Mouse (Mus musculus) lung, embryonic 15.5 days (tissue): ENCODE measurements around the gene Gpr158. TPM values are rescaled to one million over a fixed set of nuclear protein-coding genes. Genes with fewer than 3 reads are reported as not detected.
"Not testable (repeated sequence)": the region's sequence is repeated elsewhere in the genome, so short reads cannot be mapped to it uniquely, and the experiment has no call there.

Experiments used
- ATAC-seq: fragments of 200-750 bp; cut with Nextera tagmentation; 2 replicates; pipeline ENCODE4 v1.8.0; 2017; ENCODE audit warnings: moderate number of reproducible peaks, borderline replicate concordance; ENCODE audit not compliant: low FRiP score, low TSS enrichment; ENCODE audit errors: extremely low read depth
- H3K27ac ChIP-seq: fragments of 300-500 bp; sonication (generic); 2 replicates; pipeline ENCODE4 v1.5.1; 2015; ENCODE audit warnings: moderate library complexity, mild to moderate bottlenecking, inconsistent platforms
- H3K27me3 ChIP-seq: fragments of 300-500 bp; sonication (generic); 2 replicates; pipeline ENCODE4 v1.6.1; 2015; ENCODE audit warnings: inconsistent platforms
- H3K36me3 ChIP-seq: fragments of 300-500 bp; sonication (generic); 2 replicates; pipeline ENCODE4 v1.6.1; 2015; ENCODE audit warnings: inconsistent platforms
- H3K4me1 ChIP-seq: fragments of 300-500 bp; sonication (generic); 2 replicates; pipeline ENCODE4 v1.6.1; 2015; ENCODE audit warnings: inconsistent platforms
- H3K4me2 ChIP-seq: fragments of 300-500 bp; sonication (generic); 2 replicates; pipeline ENCODE4 v1.6.1; 2015; ENCODE audit warnings: inconsistent platforms, mild to moderate bottlenecking, moderate library complexity
- H3K4me3 ChIP-seq: fragments of 300-500 bp; sonication (generic); 2 replicates; pipeline ENCODE4 v1.5.1; 2015; ENCODE audit warnings: mild to moderate bottlenecking, inconsistent platforms
- H3K9ac ChIP-seq: fragments of 300-500 bp; sonication (generic); 2 replicates; pipeline ENCODE4 v1.6.1; 2015; ENCODE audit warnings: inconsistent platforms
- H3K9me3 ChIP-seq: fragments of 300-500 bp; sonication (generic); 2 replicates; pipeline ENCODE4 v1.6.1; 2016; ENCODE audit warnings: inconsistent platforms
- whole genome bisulfite sequencing: fragments of 180-500 bp; shearing (Covaris S2); methylation state at CpG from one replicate; pipeline ENCODE4 v1.1.7; 2015; 5-methylcytosine and 5-hydroxymethylcytosine counted together
- polyA plus RNA-seq: library from polyadenylated mRNA; unstranded; fragments of >200 nt; fragmentation: Nextera tagmentation; extraction: Ambion mirVana; gene quantifications from 2 replicates; pipeline ENCODE4 v1.2.1, GENCODE M21; 2015

The Gpr158 gene
- polyA plus RNA-seq, 1 experiment from 2014 or later, result 0.02 TPM

GRCm38 (mm10) chr2:21430288-21430687, 62.9 kb downstream of the Gpr158 start:
- Histone ChIP-seq H3K27me3 (no peaks in the 10 kb centered on the region), H3K9me3 (no peaks in the 10 kb centered on the region), H3K4me1 (no peaks in the 10 kb centered on the region), H3K27ac (no peak overlapping the region), H3K4me3 (no peak overlapping the region), H3K36me3 (no peaks in the 10 kb centered on the region), H3K9ac (no peak overlapping the region), H3K4me2 (no peak overlapping the region)
- ATAC-seq, result no peak
- WGBS, result 44% methylated on average over 2 of the region's 2 CpGs

GRCm38 (mm10) chr2:21431182-21431581, 63.8 kb downstream of the Gpr158 start:
- Histone ChIP-seq H3K36me3 (no peaks in the 10 kb centered on the region), H3K9ac (no peak overlapping the region), H3K4me2 (no peak overlapping the region), H3K4me1 (no peaks in the 10 kb centered on the region), H3K27me3 (no peaks in the 10 kb centered on the region), H3K4me3 (no peak overlapping the region), H3K9me3 (no peaks in the 10 kb centered on the region), H3K27ac (no peak overlapping the region)
- 69% methylated on average over 6 of the region's 6 CpGs for WGBS
- no peak for ATAC-seq

GRCm38 (mm10) chr2:21439626-21440025, 72.3 kb downstream of the Gpr158 start:
- Histone ChIP-seq H3K9ac (no peak overlapping the region), H3K27me3 (no peaks in the 10 kb centered on the region), H3K4me2 (no peak overlapping the region), H3K9me3 (no peaks in the 10 kb centered on the region), H3K4me1 (no peaks in the 10 kb centered on the region), H3K36me3 (no peaks in the 10 kb centered on the region), H3K27ac (no peak overlapping the region), H3K4me3 (no peak overlapping the region)
- 77% methylated on average over 3 of the region's 3 CpGs for WGBS
- no peak for ATAC-seq

- H3K9me3 ChIP-seq, ATAC-seq, H3K9ac ChIP-seq, H3K4me1 ChIP-seq, H3K27ac ChIP-seq, H3K4me2 ChIP-seq, H3K36me3 ChIP-seq, H3K4me3 ChIP-seq, H3K27me3 ChIP-seq: not testable (repeated sequence)
- 85% methylated on average over 4 of the region's 4 CpGs for WGBS
Measured at GRCm38 (mm10) chr2:21460606-21461005, 93.3 kb downstream of the Gpr158 start.

GRCm38 (mm10) chr2:21474957-21475356, 107.6 kb downstream of the Gpr158 start:
- no peak for ATAC-seq

GRCm38 (mm10) chr2:21496881-21497280, 129.5 kb downstream of the Gpr158 start:
- Histone ChIP-seq H3K27ac (no peak overlapping the region), H3K9ac (no peak overlapping the region), H3K36me3 (no peaks in the 10 kb centered on the region), H3K4me3 (no peak overlapping the region), H3K27me3 (no peaks in the 10 kb centered on the region), H3K4me2 (no peak overlapping the region), H3K4me1 (no peaks in the 10 kb centered on the region), H3K9me3 (no peaks in the 10 kb centered on the region)
- ATAC-seq, result no peak
- WGBS, result 76% methylated on average over 3 of the region's 3 CpGs

More at GRCm38 (mm10) chr2:21474957-21475356, 107.6 kb downstream of the Gpr158 start:
- Histone ChIP-seq H3K27ac (no peak overlapping the region), H3K9ac (no peak overlapping the region), H3K36me3 (no peaks in the 10 kb centered on the region), H3K4me3 (no peak overlapping the region), H3K27me3 (no peaks in the 10 kb centered on the region), H3K4me1 (no peaks in the 10 kb centered on the region), H3K9me3 (no peaks in the 10 kb centered on the region), H3K4me2 (no peak overlapping the region)
- 84% methylated on average over 2 of the region's 2 CpGs for WGBS

- ATAC-seq, result no peak
- Histone ChIP-seq H3K27me3 (no peaks in the 10 kb centered on the region), H3K4me3 (no peak overlapping the region), H3K27ac (no peak overlapping the region), H3K9ac (no peak overlapping the region), H3K9me3 (no peaks in the 10 kb centered on the region), H3K4me2 (no peak overlapping the region), H3K4me1 (no peaks in the 10 kb centered on the region), H3K36me3 (no peaks in the 10 kb centered on the region)
- 63% methylated on average over 1 of the region's 1 CpGs for WGBS
Measured at GRCm38 (mm10) chr2:21497965-21498364, 130.6 kb downstream of the Gpr158 start.

GRCm38 (mm10) chr2:21499399-21499798, 132.1 kb downstream of the Gpr158 start:
- Histone ChIP-seq H3K4me1 (no peaks in the 10 kb centered on the region), H3K4me3 (no peak overlapping the region), H3K9ac (no peak overlapping the region), H3K4me2 (no peak overlapping the region), H3K9me3 (no peaks in the 10 kb centered on the region), H3K27me3 (no peaks in the 10 kb centered on the region), H3K27ac (no peak overlapping the region), H3K36me3 (no peaks in the 10 kb centered on the region)
- no peak for ATAC-seq
- WGBS, result 75% methylated on average over 2 of the region's 2 CpGs

- 59% methylated on average over 1 of the region's 1 CpGs for WGBS
- no peak overlapping the region for H3K27ac ChIP-seq
- no peak overlapping the region for H3K4me2 ChIP-seq
- no peaks in the 10 kb centered on the region for H3K27me3 ChIP-seq
- no peak overlapping the region for H3K4me3 ChIP-seq
- no peaks in the 10 kb centered on the region for H3K4me1 ChIP-seq
- H3K9me3 ChIP-seq, result no peaks in the 10 kb centered on the region
- no peak for ATAC-seq
- H3K9ac ChIP-seq, result no peak overlapping the region
- H3K36me3 ChIP-seq, result no peaks in the 10 kb centered on the region
Measured at GRCm38 (mm10) chr2:21507449-21507848, 140.1 kb downstream of the Gpr158 start.

- Histone ChIP-seq H3K4me1 (no peaks in the 10 kb centered on the region), H3K4me3 (no peak overlapping the region), H3K36me3 (no peaks in the 10 kb centered on the region), H3K27ac (no peak overlapping the region), H3K4me2 (no peak overlapping the region), H3K27me3 (no peaks in the 10 kb centered on the region), H3K9ac (no peak overlapping the region), H3K9me3 (no peaks in the 10 kb centered on the region)
- no peak for ATAC-seq
Measured at GRCm38 (mm10) chr2:21530750-21531149, 163.4 kb downstream of the Gpr158 start.

GRCm38 (mm10) chr2:21619180-21619579, 251.8 kb downstream of the Gpr158 start:
- H3K4me2 ChIP-seq, result no peak overlapping the region

GRCm38 (mm10) chr2:21632136-21632535, 264.8 kb downstream of the Gpr158 start:
- H3K4me3 ChIP-seq, result no peak overlapping the region
- 57% methylated on average over 1 of the region's 1 CpGs for WGBS
- ATAC-seq, result no peak
- no peak overlapping the region for H3K4me2 ChIP-seq
- no peaks in the 10 kb centered on the region for H3K36me3 ChIP-seq
- no peak overlapping the region for H3K9ac ChIP-seq
- H3K9me3 ChIP-seq, result no peaks in the 10 kb centered on the region
- no peak overlapping the region for H3K27ac ChIP-seq
- no peaks in the 10 kb centered on the region for H3K4me1 ChIP-seq
- H3K27me3 ChIP-seq, result no peaks in the 10 kb centered on the region

More at GRCm38 (mm10) chr2:21619180-21619579, 251.8 kb downstream of the Gpr158 start:
- WGBS, result 63% methylated on average over 6 of the region's 6 CpGs
- H3K27ac ChIP-seq, result no peak overlapping the region
- H3K4me1 ChIP-seq, result no peaks in the 10 kb centered on the region
- no peak overlapping the region for H3K9ac ChIP-seq
- no peaks in the 10 kb centered on the region for H3K9me3 ChIP-seq
- no peaks in the 10 kb centered on the region for H3K36me3 ChIP-seq
- no peak overlapping the region for H3K4me3 ChIP-seq
- no peak for ATAC-seq
- no peaks in the 10 kb centered on the region for H3K27me3 ChIP-seq

GRCm38 (mm10) chr2:21665721-21666120, 298.4 kb downstream of the Gpr158 start:
- no peak for ATAC-seq
- no peaks in the 10 kb centered on the region for H3K36me3 ChIP-seq
- no peak overlapping the region for H3K4me3 ChIP-seq
- WGBS, result 69% methylated on average over 4 of the region's 4 CpGs
- H3K4me1 ChIP-seq, result no peaks in the 10 kb centered on the region
- no peaks in the 10 kb centered on the region for H3K27me3 ChIP-seq
- H3K27ac ChIP-seq, result no peak overlapping the region
- no peaks in the 10 kb centered on the region for H3K9me3 ChIP-seq
- no peak overlapping the region for H3K9ac ChIP-seq
- no peak overlapping the region for H3K4me2 ChIP-seq
